Mouse (Mus musculus) liver, embryonic 16.5 days (tissue): ENCODE measurements at regions not wholly inside any gene's neighbourhood (a gene's known extent, or its start where the extent isn't known, plus 50 kb on each side); places are given as distances from the start of the nearest gene placed in this dataset. TPM values are rescaled to one million over a fixed set of nuclear protein-coding genes. Genes with fewer than 3 reads are reported as not detected.
"Not testable (repeated sequence)": the region's sequence is repeated elsewhere in the genome, so short reads cannot be mapped to it uniquely, and the experiment has no call there.

ENCODE experiments used
- ATAC-seq: fragments of 200-750 bp; cut with Nextera tagmentation; 2 replicates; pipeline ENCODE4 v1.8.0; 2017; ENCODE audit warnings: low read depth, mild to moderate bottlenecking, moderate number of reproducible peaks, moderate library complexity
- H3K27ac ChIP-seq: fragments of 300-500 bp; sonication (generic); 2 replicates; pipeline ENCODE4 v1.5.1; 2014; ENCODE audit warnings: mild to moderate bottlenecking, low read length
- H3K27me3 ChIP-seq: fragments of 300-500 bp; sonication (generic); 2 replicates; pipeline ENCODE4 v1.6.1; 2014; ENCODE audit warnings: low read depth, low read length, mixed read lengths; ENCODE audit not compliant: control insufficient read depth, insufficient read depth
- H3K36me3 ChIP-seq: fragments of 300-500 bp; sonication (generic); 2 replicates; pipeline ENCODE4 v1.6.1; 2014; ENCODE audit warnings: mild to moderate bottlenecking; ENCODE audit not compliant: control insufficient read depth, insufficient read depth
- H3K4me1 ChIP-seq: fragments of 300-500 bp; sonication (generic); 2 replicates; pipeline ENCODE4 v1.6.1; 2014; ENCODE audit warnings: low read depth, low read length, mixed read lengths; ENCODE audit not compliant: control insufficient read depth
- H3K4me2 ChIP-seq: fragments of 300-500 bp; sonication (generic); 2 replicates; pipeline ENCODE4 v1.6.1; 2014; ENCODE audit warnings: low read depth, low read length, mixed read lengths
- H3K4me3 ChIP-seq: fragments of 300-500 bp; sonication (generic); 2 replicates; pipeline ENCODE4 v1.5.1; 2014; ENCODE audit warnings: low read depth, mild to moderate bottlenecking, low read length
- H3K9ac ChIP-seq: fragments of 300-500 bp; sonication (generic); 2 replicates; pipeline ENCODE4 v1.6.1; 2014; ENCODE audit warnings: low read depth, low read length
- H3K9me3 ChIP-seq: fragments of 300-500 bp; sonication (generic); replicated peaks from 2 replicates; pipeline ENCODE4 v1.6.1; 2016; ENCODE audit warnings: low read length; ENCODE audit not compliant: control insufficient read depth
- WGBS: fragments of 180-500 bp; shearing (Covaris S2); extraction: QIAGEN DNeasy Blood & Tissue Kit; methylation state at CpG from one replicate; pipeline ENCODE4 v1.1.7; 2014; ENCODE audit not compliant: insufficient replicate concordance; 5-methylcytosine and 5-hydroxymethylcytosine counted together
- microRNA counts: library from miRNA; unstranded; fragments of <30 nt; microRNA quantifications from one replicate; lab custom pipeline; 2016
- microRNA-seq: library from miRNA; unstranded; fragments of <30 nt; microRNA quantifications from one replicate; pipeline ENCODE4, GENCODE M21; 2016

DNA sequence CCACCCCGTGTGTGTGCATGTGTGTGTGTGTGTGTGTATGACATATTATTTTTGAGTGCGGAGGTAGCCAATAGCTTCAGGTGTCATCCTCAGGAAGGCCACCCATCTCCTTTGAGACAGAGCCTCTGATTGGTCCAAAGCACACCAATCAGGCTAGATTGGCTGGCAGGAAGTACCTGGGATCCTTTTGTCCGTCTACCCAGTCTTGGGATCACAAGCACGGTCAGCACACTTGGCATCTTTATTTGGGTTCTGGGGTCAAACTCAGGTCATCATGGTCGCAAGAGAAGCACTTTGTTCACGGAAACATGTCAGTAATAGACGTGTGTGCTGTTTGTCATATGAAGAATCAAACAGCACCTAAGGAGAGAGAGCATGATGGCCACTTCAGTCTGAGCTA lies 68.9 kb upstream of the Acpp start:
- H3K27me3 ChIP-seq = peaks cover 3% of the 10 kb centered on the region; the same call in 1 of the 2 replicates
- WGBS = 46% methylated on average over 7 of the region's 7 CpGs

DNA sequence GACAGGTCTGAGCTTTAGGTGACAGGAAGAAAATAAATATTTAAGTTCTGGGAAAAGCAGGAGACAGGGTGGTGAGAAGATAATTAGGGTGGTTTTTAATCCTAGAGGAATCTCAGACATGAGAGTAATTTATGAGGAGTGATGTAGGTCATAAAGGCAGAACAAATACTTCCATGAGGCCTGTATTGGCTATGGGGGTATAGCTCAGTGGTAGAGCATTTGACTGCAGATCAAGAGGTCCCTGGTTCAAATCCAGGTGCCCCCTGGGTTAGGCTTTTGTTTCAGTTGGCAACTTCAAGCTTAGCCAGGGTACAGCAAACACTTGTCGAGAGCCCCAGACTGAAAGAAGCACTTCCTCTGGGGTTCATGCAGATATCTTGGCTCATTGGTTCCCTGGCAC lies 66.3 kb upstream of the Acpp start:
- H3K27ac ChIP-seq = no peak overlapping the region
- WGBS = 42% methylated on average over 1 of the region's 1 CpGs
- H3K27me3 ChIP-seq = peaks cover 3% of the 10 kb centered on the region; the same call in 1 of the 2 replicates
- H3K9me3 ChIP-seq = no peaks in the 10 kb centered on the region
- H3K36me3 ChIP-seq = no peaks in the 10 kb centered on the region
- no peak for ATAC-seq
- H3K4me1 ChIP-seq = no peaks in the 10 kb centered on the region
- no peak overlapping the region for H3K4me3 ChIP-seq
- H3K4me2 ChIP-seq = no peak overlapping the region
- H3K9ac ChIP-seq = no peak overlapping the region

More for the DNA sequence above, 68.9 kb upstream of the Acpp start:
- Histone ChIP-seq H3K27ac (no peak overlapping the region), H3K36me3 (no peaks in the 10 kb centered on the region), H3K4me2 (no peak overlapping the region), H3K9me3 (no peaks in the 10 kb centered on the region), H3K4me1 (no peaks in the 10 kb centered on the region), H3K9ac (no peak overlapping the region), H3K4me3 (no peak overlapping the region)
- ATAC-seq = no peak

DNA sequence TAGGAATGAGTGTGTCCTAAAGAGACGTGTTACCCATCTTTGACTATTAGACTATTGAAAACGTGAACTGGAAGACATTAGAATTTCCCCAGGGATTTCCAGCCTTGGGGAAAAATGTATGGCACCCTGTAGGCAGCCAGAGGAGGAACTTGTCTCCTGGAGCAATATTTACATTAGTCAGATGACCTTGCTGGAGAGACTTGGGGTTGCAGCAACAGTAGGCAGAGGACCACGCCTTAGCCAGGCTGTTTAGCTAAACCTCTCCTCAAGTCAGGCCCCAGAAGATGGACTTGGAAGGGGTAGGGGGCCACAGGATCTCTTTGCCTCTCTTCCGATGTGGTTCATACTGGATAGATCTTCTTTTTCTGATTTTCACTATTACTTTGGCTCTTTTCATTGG lies 64.1 kb upstream of the Acpp start:
- 61% methylated on average over 4 of the region's 4 CpGs for WGBS
- ATAC-seq = no peak
- no peaks in the 10 kb centered on the region for H3K36me3 ChIP-seq

DNA sequence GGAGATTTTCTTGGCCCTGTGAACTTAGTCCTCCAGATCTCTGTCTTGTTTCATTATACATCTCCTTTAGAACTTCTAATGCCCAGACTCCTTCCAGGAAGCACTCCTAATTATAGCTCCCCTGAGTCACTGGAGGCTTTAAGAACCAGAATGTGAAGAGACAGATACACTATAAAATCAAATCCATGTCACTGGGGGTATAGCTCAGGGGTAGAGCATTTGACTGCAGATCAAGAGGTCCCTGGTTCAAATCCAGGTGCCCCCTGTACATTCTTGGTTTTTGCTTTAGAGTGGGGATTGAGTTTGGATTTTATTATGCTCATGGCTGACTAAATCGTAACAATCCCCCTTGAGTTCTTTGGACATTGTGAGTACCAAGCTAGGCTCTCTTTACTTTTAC lies 62.4 kb upstream of the Acpp start:
- 54% methylated on average over 1 of the region's 1 CpGs for WGBS
- Histone ChIP-seq H3K9ac (no peak overlapping the region), H3K9me3 (no peaks in the 10 kb centered on the region), H3K27me3 (no peaks in the 10 kb centered on the region), H3K4me3 (no peak overlapping the region), H3K36me3 (no peaks in the 10 kb centered on the region), H3K4me1 (no peaks in the 10 kb centered on the region), H3K27ac (no peak overlapping the region), H3K4me2 (no peak overlapping the region)
- ATAC-seq = no peak

More for the DNA sequence above, 64.1 kb upstream of the Acpp start:
- Histone ChIP-seq H3K27ac (no peak overlapping the region), H3K9ac (no peak overlapping the region), H3K27me3 (no peaks in the 10 kb centered on the region), H3K4me1 (no peaks in the 10 kb centered on the region), H3K4me2 (no peak overlapping the region), H3K9me3 (no peaks in the 10 kb centered on the region), H3K4me3 (no peak overlapping the region)

DNA sequence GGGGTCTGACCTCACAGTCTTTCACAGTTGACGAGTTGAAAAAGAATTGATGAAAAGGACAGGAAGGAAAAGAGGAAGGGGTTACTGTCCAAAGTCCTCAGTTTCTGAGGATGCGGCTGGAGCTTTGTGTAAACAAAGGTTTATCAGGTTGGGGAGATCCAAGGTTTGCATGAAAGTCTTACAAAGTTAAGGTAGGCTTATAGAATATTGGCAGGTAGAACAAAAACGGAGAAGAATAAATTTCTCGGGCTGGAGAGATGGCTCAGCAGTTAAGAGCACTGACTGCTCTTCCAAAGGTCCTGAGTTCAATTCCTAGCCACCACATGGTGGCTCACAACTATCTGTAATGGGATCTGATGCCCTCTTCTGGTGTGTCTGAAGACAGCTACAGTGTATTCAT lies 60.9 kb upstream of the Acpp start:
- H3K4me3 ChIP-seq, H3K9me3 ChIP-seq, H3K27me3 ChIP-seq, H3K4me1 ChIP-seq, ATAC-seq, H3K9ac ChIP-seq, H3K4me2 ChIP-seq, H3K36me3 ChIP-seq, H3K27ac ChIP-seq: not testable (repeated sequence)
- WGBS = 49% methylated on average over 4 of the region's 4 CpGs

DNA sequence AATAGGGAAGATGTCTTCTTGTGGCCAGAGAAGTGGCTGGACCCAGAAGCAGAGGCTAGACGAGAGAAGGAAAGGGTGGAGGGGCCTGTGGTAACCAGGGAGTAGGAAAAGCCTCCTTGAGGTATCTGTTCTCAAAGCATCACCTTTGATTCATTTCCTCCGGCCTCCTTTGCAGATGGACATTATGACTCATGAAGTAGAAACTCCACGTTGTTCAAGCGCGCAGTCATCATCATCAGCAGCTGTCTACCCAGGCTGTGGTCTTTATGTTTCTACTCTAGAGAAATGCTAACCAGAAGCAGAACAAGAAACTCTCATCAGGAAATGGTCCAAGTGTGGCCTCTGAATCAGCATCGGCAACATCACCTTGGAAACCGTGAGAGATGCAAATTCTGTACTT lies 50.3 kb upstream of the Acpp start:
- no peak overlapping the region for H3K4me3 ChIP-seq
- H3K4me1 ChIP-seq = no peaks in the 10 kb centered on the region
- ATAC-seq = no peak
- H3K27me3 ChIP-seq = no peaks in the 10 kb centered on the region
- no peak overlapping the region for H3K9ac ChIP-seq
- no peaks in the 10 kb centered on the region for H3K9me3 ChIP-seq
- WGBS = 69% methylated on average over 7 of the region's 7 CpGs
- H3K36me3 ChIP-seq = no peaks in the 10 kb centered on the region
- no peak overlapping the region for H3K4me2 ChIP-seq
- H3K27ac ChIP-seq = no peak overlapping the region

MicroRNA genes in the stretch of these regions (microRNA counts, 519-probe panel; counts per million panel counts)
- 60.7 counts per million for microRNA mmu-miR-2136 (lab: Ali Mortazavi, UCI)

Small RNA genes lying in the stretch of these regions (microRNA-seq; reads per million reads assigned to microRNA genes)
- not detected for gene Mir2136
